Mouse (Mus musculus): Measurements from ENCODE around the gene Olfr545. TPM values are rescaled to one million over a fixed set of nuclear protein-coding genes. Genes with fewer than 3 reads are reported as not detected.

The Olfr545 gene
- polyA plus RNA-seq, 1 experiment: not detected

- H3K4me1 ChIP-seq (ENCODE audit: control insufficient read depth, insufficient read depth, low read length): peaks cover 6% of the 10 kb centered on the region
- TF ChIP-seq CTCF (IDR thresholded peaks at IDR 0.05; ENCODE audit: low read depth, low read length): no peak
- TF ChIP-seq POLR2A (IDR thresholded peaks at IDR 0.05; ENCODE audit: borderline replicate concordance, low read depth, low read length): no peak
- no peak overlapping the region for H3K27ac ChIP-seq (ENCODE audit: insufficient read depth, low read depth, low read length)
- no peak overlapping the region for H3K4me3 ChIP-seq (ENCODE audit: insufficient read depth, low read length)
Measured at GRCm38 (mm10) chr7:102444301-102444700, 55.1 kb downstream of the Olfr545 start.

DNA sequence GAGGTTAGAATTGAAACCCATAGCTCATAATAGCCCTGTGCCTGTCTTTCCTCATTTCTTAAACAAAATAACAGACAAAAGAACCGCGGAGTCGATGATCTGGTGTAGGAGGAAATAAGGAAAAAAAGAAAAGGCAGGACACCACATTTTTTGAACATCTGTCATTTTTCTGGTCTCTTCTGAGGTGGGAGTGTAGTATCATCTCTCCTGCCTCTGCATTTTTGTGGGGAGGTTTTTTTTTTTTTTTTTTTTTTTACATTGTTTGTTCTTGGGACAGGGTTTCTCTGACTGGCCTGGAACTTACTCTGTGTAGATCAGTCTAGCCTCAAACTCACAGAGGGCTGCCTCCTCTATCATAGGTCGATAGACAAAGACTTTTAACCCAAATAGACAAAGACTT, 56.9 kb downstream of the Olfr545 start:
- TF ChIP-seq CTCF (IDR thresholded peaks at IDR 0.05; ENCODE audit: low read depth, low read length): no peak
- no peak for TF ChIP-seq POLR2A (IDR thresholded peaks at IDR 0.05; ENCODE audit: borderline replicate concordance, low read depth, low read length)
- Histone ChIP-seq H3K27ac (ENCODE audit: insufficient read depth, low read depth, low read length) (peak overlapping the region; percentile 47; the same call in 1 of the 2 replicates), H3K4me1 (ENCODE audit: control insufficient read depth, insufficient read depth, low read length) (peaks cover 8% of the 10 kb centered on the region), H3K4me3 (ENCODE audit: insufficient read depth, low read length) (peak overlapping the region; percentile 99)

GRCm38 (mm10) chr7:102441657-102442391, 57.5 kb downstream of the Olfr545 start, which contains the start of gene Rrm1:
TSS of gene Rrm1 (plus strand) at chr7:102441695.
- Histone ChIP-seq H3K4me3 (ENCODE audit: insufficient read depth, low read length) (peak within 1 kb of the TSS; percentile 99), H3K27ac (ENCODE audit: insufficient read depth, low read depth, low read length) (peak within 1 kb of the TSS; percentile 73), H3K4me1 (ENCODE audit: control insufficient read depth, insufficient read depth, low read length) (peaks cover 8% of the 10 kb centered on the region)
- TF ChIP-seq CTCF (IDR thresholded peaks at IDR 0.05; ENCODE audit: low read depth, low read length): 0 out of 2 replicates have a peak, but pooled peaks have one; percentile 19
- no peak for TF ChIP-seq POLR2A (IDR thresholded peaks at IDR 0.05; ENCODE audit: borderline replicate concordance, low read depth, low read length)

Other genes with a start within 250 kb of the Olfr545 start
- gene Rhog, start 243.5 kb downstream of the Olfr545 start, polyA plus RNA-seq (2012; ENCODE audit: insufficient read depth, insufficient read length, missing spikeins): 537 and 572 TPM in 2 replicates
- 43.4 and 50.2 TPM in 2 replicates for gene Stim1, start 231.8 kb downstream of the Olfr545 start, polyA plus RNA-seq (2012; ENCODE audit: insufficient read depth, insufficient read length, missing spikeins)
- gene Rrm1, start 57.9 kb downstream of the Olfr545 start, polyA plus RNA-seq (2012; ENCODE audit: insufficient read depth, insufficient read length, missing spikeins): 78.4 and 85.5 TPM in 2 replicates
- gene Olfr543, start 17.9 kb downstream of the Olfr545 start, polyA plus RNA-seq (2012; ENCODE audit: insufficient read depth, insufficient read length, missing spikeins): not detected in 2 replicates
- not detected in 2 replicates for gene Olfr544, start 11.3 kb downstream of the Olfr545 start, polyA plus RNA-seq (2012; ENCODE audit: insufficient read depth, insufficient read length, missing spikeins)
- gene Olfr547, start 35.2 kb upstream of the Olfr545 start, polyA plus RNA-seq (2012; ENCODE audit: insufficient read depth, insufficient read length, missing spikeins): not detected in 2 replicates
- gene Olfr548-ps1, start 41.3 kb upstream of the Olfr545 start, polyA plus RNA-seq (2012; ENCODE audit: insufficient read depth, insufficient read length, missing spikeins): not detected in 2 replicates
- gene Olfr549, start 50.3 kb upstream of the Olfr545 start, polyA plus RNA-seq (2012; ENCODE audit: insufficient read depth, insufficient read length, missing spikeins): not detected in 2 replicates
- 38.1 and 42.5 TPM in 2 replicates for gene Trim21, start 65.9 kb upstream of the Olfr545 start, polyA plus RNA-seq (2012; ENCODE audit: insufficient read depth, insufficient read length, missing spikeins)
- gene Olfr550, start 71.9 kb upstream of the Olfr545 start, polyA plus RNA-seq (2012; ENCODE audit: insufficient read depth, insufficient read length, missing spikeins): not detected in 2 replicates
- gene Olfr551, start 92.3 kb upstream of the Olfr545 start, polyA plus RNA-seq (2012; ENCODE audit: insufficient read depth, insufficient read length, missing spikeins): not detected in 2 replicates
- gene Olfr552, start 98.2 kb upstream of the Olfr545 start, polyA plus RNA-seq (2012; ENCODE audit: insufficient read depth, insufficient read length, missing spikeins): not detected in 2 replicates
- not detected in 2 replicates for gene Olfr553, start 118.6 kb upstream of the Olfr545 start, polyA plus RNA-seq (2012; ENCODE audit: insufficient read depth, insufficient read length, missing spikeins)
- not detected in 2 replicates for gene Olfr554, start 138.9 kb upstream of the Olfr545 start, polyA plus RNA-seq (2012; ENCODE audit: insufficient read depth, insufficient read length, missing spikeins)
- gene Olfr555, start 159.2 kb upstream of the Olfr545 start, polyA plus RNA-seq (2012; ENCODE audit: insufficient read depth, insufficient read length, missing spikeins): not detected in 2 replicates
- not detected in 2 replicates for gene Olfr556, start 165.3 kb upstream of the Olfr545 start, polyA plus RNA-seq (2012; ENCODE audit: insufficient read depth, insufficient read length, missing spikeins)
- gene Trim68, start 187.8 kb upstream of the Olfr545 start, polyA plus RNA-seq (2012; ENCODE audit: insufficient read depth, insufficient read length, missing spikeins): 9.3 and 10.5 TPM in 2 replicates
- gene Olfr557, start 196.3 kb upstream of the Olfr545 start, polyA plus RNA-seq (2012; ENCODE audit: insufficient read depth, insufficient read length, missing spikeins): not detected in 2 replicates
- gene Olfr558, start 202.6 kb upstream of the Olfr545 start, polyA plus RNA-seq (2012; ENCODE audit: insufficient read depth, insufficient read length, missing spikeins): not detected in 2 replicates
- gene Olfr33, start 219.5 kb upstream of the Olfr545 start, polyA plus RNA-seq (2012; ENCODE audit: insufficient read depth, insufficient read length, missing spikeins): not detected in 2 replicates
- gene Olfr559, start 227.9 kb upstream of the Olfr545 start, polyA plus RNA-seq (2012; ENCODE audit: insufficient read depth, insufficient read length, missing spikeins): not detected in 2 replicates